Mouse (Mus musculus) thymus, adult 2 months (tissue): ENCODE results near the gene Havcr2. TPM values are rescaled to one million over a fixed set of nuclear protein-coding genes. Genes with fewer than 3 reads are reported as not detected.

ENCODE experiments used
- DNase-seq: peaks from one replicate; pipeline ENCODE4 v3.0.0; 2021
- H3K27ac ChIP-seq: fragments of 200-500 bp; 2 replicates; pipeline ENCODE4 v1.5.1; 2012; ENCODE audit warnings: low read length, control low read depth; ENCODE audit not compliant: control insufficient read depth, insufficient read depth
- H3K27me3 ChIP-seq: fragments of 200-500 bp; 2 replicates; pipeline ENCODE4 v1.6.1; 2012; ENCODE audit warnings: mild to moderate bottlenecking, low read length, moderate library complexity, mixed read lengths; ENCODE audit not compliant: control insufficient read depth, insufficient read depth
- H3K36me3 ChIP-seq: fragments of 200-500 bp; 2 replicates; pipeline ENCODE4 v1.6.1; 2012; ENCODE audit warnings: mild to moderate bottlenecking, low read length, moderate library complexity; ENCODE audit not compliant: control insufficient read depth, insufficient read depth
- H3K4me1 ChIP-seq: fragments of 200-500 bp; replicated peaks from 2 replicates; pipeline ENCODE4 v1.6.1; 2012; ENCODE audit warnings: low read length; ENCODE audit not compliant: control insufficient read depth, insufficient read depth
- H3K4me3 ChIP-seq: fragments of 200-500 bp; 2 replicates; pipeline ENCODE4 v1.5.1; 2012; ENCODE audit warnings: mild to moderate bottlenecking, low read length, control low read depth, moderate library complexity; ENCODE audit not compliant: control insufficient read depth, insufficient read depth
- CTCF ChIP-seq: fragments of 200-500 bp; IDR thresholded peaks from 2 replicates; pipeline ENCODE4 v1.5.1; 2012; ENCODE audit warnings: mild to moderate bottlenecking, control low read depth, low read length, moderate library complexity, borderline replicate concordance; ENCODE audit not compliant: control insufficient read depth, poor library complexity, insufficient read depth; ENCODE audit errors: extremely low read depth
- POLR2A ChIP-seq: fragments of 200-500 bp; IDR thresholded peaks from 2 replicates; pipeline ENCODE4 v1.6.1; 2012; ENCODE audit warnings: mild to moderate bottlenecking, low read length, control low read depth, moderate library complexity; ENCODE audit not compliant: control insufficient read depth, poor library complexity, insufficient read depth; ENCODE audit errors: extremely low read depth
- WGBS: fragments of 180-500 bp; shearing (Covaris S2); methylation state at CpG from one replicate; pipeline ENCODE4 v1.1.7; 2018; 5-methylcytosine and 5-hydroxymethylcytosine counted together
- polyA plus RNA-seq: library from polyadenylated mRNA; depleted of rRNA; stranded (reverse); fragments of >200 nt; gene quantifications from 2 replicates; pipeline ENCODE4 v1.2.3, GENCODE M21; 2012

Gene Havcr2
- polyA plus RNA-seq, 1 experiment, result 1.8 TPM

GRCm38 (mm10) chr11:46449461-46450080 lies 5.2 kb upstream of the Havcr2 start:
- peaks cover 12% of the 10 kb centered on the region for H3K4me1 ChIP-seq
- DNase-seq, result no peak
- H3K27ac ChIP-seq, result no peak overlapping the region
- no peaks in the 10 kb centered on the region for H3K27me3 ChIP-seq
- TF ChIP-seq CTCF (no peak), POLR2A (no peak)
- 67% methylated on average over 11 of the region's 11 CpGs for WGBS
- H3K4me3 ChIP-seq, result no peak overlapping the region
- no peaks in the 10 kb centered on the region for H3K36me3 ChIP-seq

- Histone ChIP-seq H3K27me3 (no peaks in the 10 kb centered on the region), H3K27ac (no peak overlapping the region), H3K36me3 (no peaks in the 10 kb centered on the region), H3K4me1 (no peaks in the 10 kb centered on the region), H3K4me3 (no peak overlapping the region)
- DNase-seq, result no peak
- TF ChIP-seq CTCF, result no peak
- TF ChIP-seq POLR2A, result no peak
- WGBS, result 88% methylated on average over 3 of the region's 3 CpGs
These were observed 5.2 kb downstream of the Havcr2 start for GRCm38 (mm10) chr11:46459960-46460359.

- H3K4me1 ChIP-seq, result no peaks in the 10 kb centered on the region
- H3K4me3 ChIP-seq, result no peak overlapping the region
- H3K27me3 ChIP-seq, result no peaks in the 10 kb centered on the region
- no peak overlapping the region for H3K27ac ChIP-seq
- TF ChIP-seq POLR2A, result no peak
- TF ChIP-seq CTCF, result no peak
- DNase-seq, result no peak
- 55% methylated on average over 5 of the region's 5 CpGs for WGBS
- H3K36me3 ChIP-seq, result no peaks in the 10 kb centered on the region
These were observed 6.6 kb downstream of the Havcr2 start for GRCm38 (mm10) chr11:46461362-46461761.

- H3K27me3 ChIP-seq, result no peaks in the 10 kb centered on the region
- H3K4me3 ChIP-seq, result no peak overlapping the region
- no peak for DNase-seq
- WGBS, result 33% methylated on average over 5 of the region's 5 CpGs
- H3K27ac ChIP-seq, result no peak overlapping the region
- TF ChIP-seq POLR2A, result no peak
- no peak for TF ChIP-seq CTCF
- H3K4me1 ChIP-seq, result no peaks in the 10 kb centered on the region
- H3K36me3 ChIP-seq, result no peaks in the 10 kb centered on the region
These were observed 7.2 kb downstream of the Havcr2 start for GRCm38 (mm10) chr11:46461931-46462330.

- H3K4me3 ChIP-seq, result no peak overlapping the region
- no peaks in the 10 kb centered on the region for H3K36me3 ChIP-seq
- H3K27ac ChIP-seq, result no peak overlapping the region
- 58% methylated on average over 2 of the region's 2 CpGs for WGBS
- DNase-seq, result no peak
- H3K27me3 ChIP-seq, result no peaks in the 10 kb centered on the region
- H3K4me1 ChIP-seq, result no peaks in the 10 kb centered on the region
- no peak for TF ChIP-seq POLR2A
- no peak for TF ChIP-seq CTCF
These were observed 12.1 kb downstream of the Havcr2 start for GRCm38 (mm10) chr11:46466878-46467277.

- TF ChIP-seq CTCF (no peak), POLR2A (no peak)
- no peak for DNase-seq
- H3K27me3 ChIP-seq, result no peaks in the 10 kb centered on the region
These were observed 19.5 kb downstream of the Havcr2 start for GRCm38 (mm10) chr11:46474220-46474619.

GRCm38 (mm10) chr11:46479311-46479710 lies 24.6 kb downstream of the Havcr2 start:
- Histone ChIP-seq H3K36me3 (no peaks in the 10 kb centered on the region), H3K27me3 (no peaks in the 10 kb centered on the region), H3K4me1 (no peaks in the 10 kb centered on the region; the same call in 1 of the 2 replicates), H3K27ac (no peak overlapping the region), H3K4me3 (no peak overlapping the region)
- TF ChIP-seq CTCF (no peak), POLR2A (no peak)
- DNase-seq, result no peak
- WGBS, result 76% methylated on average over 9 of the region's 9 CpGs

More at GRCm38 (mm10) chr11:46474220-46474619, 19.5 kb downstream of the Havcr2 start:
- 92% methylated on average over 4 of the region's 4 CpGs for WGBS
- H3K36me3 ChIP-seq, result no peaks in the 10 kb centered on the region
- H3K27ac ChIP-seq, result no peak overlapping the region
- H3K4me1 ChIP-seq, result no peaks in the 10 kb centered on the region
- H3K4me3 ChIP-seq, result no peak overlapping the region
